Mouse (Mus musculus) common myeloid progenitor, adult 5-6 weeks (primary cell): ENCODE data around the gene Itgb6. TPM values are rescaled to one million over a fixed set of nuclear protein-coding genes. Genes with fewer than 3 reads are reported as not detected.
A peak's percentile ranks its signal among the peaks of the same experiment; 100 is the strongest.

Experiments
- ATAC-seq: replicated peaks from 2 replicates; pipeline ENCODE4 v1.8.0; 2016; ENCODE audit warnings: low read depth, mild to moderate bottlenecking, moderate TSS enrichment, inconsistent platforms; ENCODE audit not compliant: poor library complexity, severe bottlenecking
- total RNA-seq: library from RNA; stranded (forward); fragments of 200-1000, 187-1606 nt; gene quantifications from 2 replicates; pipeline ENCODE4 v1.2.3, GENCODE M21; 2017

Gene Itgb6
- total RNA-seq = 0.15 and 0.32 TPM in 2 replicates

DNA sequence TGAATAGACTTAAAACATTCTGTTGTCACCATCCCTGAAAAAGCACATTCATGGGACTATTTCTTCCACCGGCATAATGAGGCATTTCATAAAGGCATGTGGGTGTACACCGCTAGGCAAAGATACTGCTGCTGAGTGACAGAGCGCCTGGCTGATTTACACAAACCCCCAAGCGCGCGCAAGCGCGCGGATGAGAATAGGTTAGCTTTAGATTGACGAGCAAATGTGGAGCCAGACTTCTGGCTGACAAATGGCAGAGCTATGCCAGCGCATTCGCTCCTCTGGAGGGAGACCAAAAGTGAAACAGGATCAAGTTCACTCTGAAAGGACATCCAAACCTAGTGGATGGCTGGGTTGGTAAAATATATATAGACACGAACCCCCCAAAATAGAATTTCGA is at the start of gene Itgb6:
Gene Itgb6, minus strand, starts transcription at position 130 of the 400 bp plus-strand sequence.
- ATAC-seq = no peak

DNA sequence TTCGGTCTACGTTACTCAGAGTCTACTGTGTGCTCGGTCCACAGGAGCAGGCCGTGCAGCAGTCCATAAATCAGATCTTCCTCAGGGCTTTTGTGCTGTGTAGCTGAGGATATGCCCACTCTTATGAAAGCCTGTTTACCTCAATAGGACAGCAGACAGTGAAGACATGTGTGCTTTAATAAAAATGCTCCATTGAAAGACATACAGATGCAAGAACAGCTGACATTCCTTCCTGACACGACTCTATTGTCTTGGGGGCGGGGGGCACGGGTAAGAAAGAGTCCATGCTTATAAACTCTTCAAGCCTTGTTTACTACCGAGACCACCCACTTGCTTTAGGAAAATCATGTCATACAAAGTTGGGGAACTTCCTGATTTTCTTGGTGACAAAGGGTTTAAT is 44.0 kb upstream of the Itgb6 start:
- ATAC-seq = no peak

DNA sequence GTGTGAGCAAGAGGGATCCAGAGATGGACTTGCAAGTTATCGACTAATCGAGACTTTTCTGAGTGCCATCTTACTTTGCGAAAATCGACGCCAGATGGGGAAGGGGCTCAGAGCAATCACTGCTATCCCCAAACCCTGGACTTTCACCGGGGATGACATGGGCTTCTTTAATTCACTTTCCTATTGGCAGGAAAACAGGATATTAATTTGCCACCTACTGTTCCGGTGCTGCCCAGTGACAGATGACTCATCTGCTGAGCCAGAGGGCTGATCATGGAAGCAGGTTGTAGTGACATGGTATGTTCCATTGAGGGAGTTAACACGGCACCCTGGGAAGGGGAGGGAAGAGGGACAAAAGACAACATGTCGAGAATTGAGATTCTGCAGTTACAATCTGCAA is 33.8 kb upstream of the Itgb6 start:
- ATAC-seq = no peak

DNA sequence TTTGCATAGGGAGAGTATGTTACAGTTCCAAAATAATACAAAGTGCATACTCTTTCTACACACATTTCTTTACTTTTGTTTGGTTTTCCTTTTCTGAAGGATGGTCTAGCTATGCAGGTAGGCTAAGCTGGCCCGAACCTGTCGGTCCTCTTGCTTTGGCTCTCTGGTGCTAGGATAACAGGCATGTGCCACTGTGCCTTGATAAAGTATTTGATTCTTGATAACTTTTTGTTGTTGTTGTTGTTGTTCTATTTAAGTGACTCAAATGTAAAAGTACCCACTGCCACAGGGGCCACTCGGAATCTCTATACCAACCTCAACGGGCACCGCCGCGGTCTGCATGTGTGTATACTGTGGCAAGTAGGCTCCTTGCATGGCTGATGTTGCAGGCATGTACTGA is 32.7 kb upstream of the Itgb6 start:
- no peak for ATAC-seq

GRCm38 (mm10) chr2:60751274-60751673 is 28.8 kb upstream of the Itgb6 start:
- no peak for ATAC-seq

DNA sequence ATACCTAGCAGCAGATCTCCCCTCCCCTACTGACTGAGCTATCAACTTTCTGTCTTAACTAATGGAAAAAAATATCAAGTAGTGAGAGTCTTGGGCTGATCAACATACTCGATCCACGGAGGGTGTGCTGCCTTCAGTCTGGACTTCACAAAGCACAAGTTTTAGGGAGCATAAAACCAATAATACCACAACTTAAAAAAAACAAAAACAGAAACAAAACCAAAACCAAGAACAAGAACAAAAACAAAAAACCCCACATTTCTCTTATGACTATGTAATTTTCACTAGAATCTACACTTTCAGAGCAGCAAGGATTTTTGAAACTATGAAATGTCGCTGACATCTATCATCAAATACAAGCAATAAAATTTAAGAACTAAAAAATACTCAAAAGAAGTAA is 28.1 kb upstream of the Itgb6 start:
- no peak for ATAC-seq

DNA sequence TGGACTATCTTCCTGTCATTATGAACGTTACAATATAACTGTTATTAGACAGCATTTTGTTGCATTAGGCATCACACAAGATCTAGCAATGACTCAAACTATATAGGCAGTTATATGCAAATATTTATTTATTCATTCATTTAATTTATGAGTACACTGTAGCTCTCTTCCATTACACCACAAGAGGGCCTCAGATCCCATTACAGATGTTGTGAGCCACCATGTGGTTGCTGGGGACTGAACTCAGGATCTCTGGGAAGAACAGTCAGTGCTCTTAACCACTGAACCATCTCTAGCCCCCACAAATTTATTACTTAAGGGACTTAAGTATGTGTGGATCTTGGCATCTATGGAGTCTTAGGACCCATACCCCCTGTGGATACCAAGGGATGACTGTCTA is 26.1 kb upstream of the Itgb6 start:
- no peak for ATAC-seq

DNA sequence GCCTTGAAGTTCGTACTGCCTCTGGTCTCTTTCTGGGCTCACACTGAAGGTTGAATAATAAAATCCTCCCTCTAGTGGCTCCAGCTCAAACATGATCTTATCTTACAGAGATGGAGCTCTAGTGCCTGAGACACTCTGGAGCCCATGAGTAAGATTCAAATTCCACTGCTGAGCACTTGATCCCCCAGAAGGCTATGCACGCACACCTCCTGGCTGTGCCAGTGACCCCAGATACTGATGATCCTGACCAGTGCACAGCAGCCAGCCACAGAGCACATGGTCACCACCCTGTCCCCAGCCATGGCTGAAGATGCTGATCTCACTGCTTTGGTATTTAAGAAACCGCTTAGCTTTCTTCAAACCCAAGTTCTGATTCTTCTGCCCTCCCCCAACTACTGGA is 25.1 kb upstream of the Itgb6 start:
- ATAC-seq = no peak

- no peak for ATAC-seq
Measured at GRCm38 (mm10) chr2:60744674-60745073, 22.2 kb upstream of the Itgb6 start.

- ATAC-seq = peak; percentile 89
Measured at GRCm38 (mm10) chr2:60739389-60740137, 17.1 kb upstream of the Itgb6 start.

DNA sequence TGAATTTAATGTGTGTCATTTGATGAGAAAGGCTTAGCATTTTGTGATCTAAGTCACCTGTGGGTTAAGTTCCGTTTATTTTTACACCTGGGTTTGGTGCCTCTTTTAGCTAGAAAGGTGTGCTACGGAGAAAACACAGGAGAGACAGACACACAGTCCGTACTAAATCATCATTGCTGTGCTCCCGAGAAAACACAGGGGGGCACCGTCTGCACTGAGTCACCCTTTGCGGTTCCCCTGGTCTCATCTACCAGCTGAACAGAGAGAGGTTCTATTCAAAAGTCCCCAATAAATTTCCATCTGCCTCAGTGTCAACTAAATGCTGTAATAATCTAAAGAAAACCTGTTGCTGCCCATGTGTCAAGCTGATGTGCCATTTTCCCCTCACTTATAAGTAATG is 8.5 kb upstream of the Itgb6 start:
- no peak for ATAC-seq

DNA sequence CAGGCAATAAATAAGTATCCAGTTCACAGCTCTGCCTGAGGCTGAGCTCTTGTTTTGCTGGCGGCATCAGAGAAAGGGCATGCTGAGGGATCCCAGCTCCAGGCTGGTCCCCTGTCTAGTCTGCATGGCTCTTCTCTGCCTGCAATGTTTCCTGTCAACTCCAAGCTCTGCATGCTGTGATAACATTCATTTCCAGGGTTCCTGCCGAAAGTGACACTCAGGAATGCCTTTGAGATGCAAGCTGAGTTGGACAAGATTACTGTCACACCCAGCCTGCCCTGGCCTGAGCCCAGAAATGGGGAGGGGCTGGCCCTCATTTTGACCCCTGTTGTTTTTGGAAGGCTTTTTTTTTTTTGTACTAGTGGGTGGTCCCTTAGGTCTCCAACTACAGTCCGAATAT is 7.6 kb upstream of the Itgb6 start:
- ATAC-seq = no peak

GRCm38 (mm10) chr2:60728902-60729585 is 6.6 kb upstream of the Itgb6 start:
- ATAC-seq = no peak

- no peak for ATAC-seq
Measured at GRCm38 (mm10) chr2:60724660-60725059, 2.2 kb upstream of the Itgb6 start.

DNA sequence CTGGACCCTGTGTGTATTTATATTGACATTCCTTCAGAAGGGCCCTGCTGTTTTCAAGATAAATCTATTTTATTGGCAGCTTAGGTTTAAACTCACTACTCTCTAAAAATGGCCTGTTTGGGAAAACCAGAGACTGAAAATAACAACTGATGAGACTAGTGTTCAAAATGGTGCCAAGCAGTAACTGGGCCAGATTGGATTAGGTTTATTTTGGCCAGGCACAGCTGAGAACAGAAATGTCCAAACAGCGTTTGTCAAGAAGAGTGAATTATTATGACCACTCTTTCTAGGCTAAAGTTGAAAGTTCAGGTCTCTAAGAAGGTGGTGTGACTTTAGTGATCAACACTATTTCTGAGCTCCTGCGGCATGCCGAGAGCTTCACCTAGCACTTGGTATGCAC is 524 bp upstream of the Itgb6 start:
- ATAC-seq = no peak

DNA sequence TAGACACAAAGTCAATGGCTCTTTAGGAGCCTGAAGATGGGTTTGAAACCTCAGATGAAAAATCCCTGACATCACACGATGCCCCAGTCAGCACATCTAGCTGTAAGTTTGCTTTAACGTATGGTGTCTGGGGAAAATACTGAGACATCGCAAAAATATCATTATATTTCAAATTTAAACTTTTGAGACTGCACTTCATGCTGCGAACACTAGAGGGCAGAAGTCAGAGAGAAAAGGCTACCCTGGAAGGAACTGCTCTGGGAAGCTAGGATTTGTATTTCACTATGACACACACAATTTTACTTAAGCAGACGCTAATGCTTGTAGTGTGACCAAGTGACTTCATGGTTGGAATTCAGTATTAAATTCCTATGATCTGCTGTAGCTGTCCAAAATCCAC is 1.5 kb downstream of the Itgb6 start:
- ATAC-seq = peak; percentile 64

- no peak for ATAC-seq
Measured at GRCm38 (mm10) chr2:60720205-60720604, 2.2 kb downstream of the Itgb6 start.

DNA sequence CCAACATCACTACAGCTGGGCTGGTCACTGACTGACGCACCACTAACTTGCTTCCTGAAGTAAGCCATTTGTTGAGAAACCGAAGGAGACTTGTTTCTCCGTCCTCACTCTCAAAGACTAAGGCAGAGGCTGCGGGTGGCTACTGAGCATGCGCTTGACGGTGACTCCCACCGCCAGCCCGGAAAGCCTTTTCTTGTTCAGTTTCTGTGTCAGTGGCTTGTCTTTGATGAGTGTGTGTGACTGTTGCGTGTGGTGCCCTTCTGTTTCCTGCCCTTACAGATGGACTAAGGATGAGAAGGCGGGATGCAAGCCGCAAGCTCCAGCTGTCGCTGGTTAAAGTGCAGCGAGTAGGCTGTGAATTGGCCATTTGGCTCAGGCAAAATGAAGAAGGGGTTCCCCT is 5.1 kb downstream of the Itgb6 start:
- ATAC-seq = peak; percentile 46

DNA sequence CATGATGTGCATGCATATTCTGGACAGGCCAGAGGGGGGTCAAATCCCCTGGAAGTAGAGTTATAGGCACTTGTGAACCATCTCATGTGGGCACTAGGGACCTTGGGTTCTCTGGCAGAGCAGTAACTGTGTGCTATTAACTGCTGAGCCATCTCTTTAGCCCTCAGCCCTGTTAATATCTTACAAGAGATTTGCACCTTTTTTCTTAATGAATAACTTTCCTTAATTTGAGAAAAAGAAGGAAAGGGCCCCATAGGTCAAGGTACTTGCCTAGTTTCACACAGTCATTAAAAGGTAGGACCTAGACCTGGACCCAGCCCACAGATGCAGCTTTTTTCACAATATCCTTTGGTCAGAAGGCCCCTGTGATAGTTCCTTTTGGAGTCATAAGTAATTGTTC is 5.9 kb downstream of the Itgb6 start:
- no peak for ATAC-seq

DNA sequence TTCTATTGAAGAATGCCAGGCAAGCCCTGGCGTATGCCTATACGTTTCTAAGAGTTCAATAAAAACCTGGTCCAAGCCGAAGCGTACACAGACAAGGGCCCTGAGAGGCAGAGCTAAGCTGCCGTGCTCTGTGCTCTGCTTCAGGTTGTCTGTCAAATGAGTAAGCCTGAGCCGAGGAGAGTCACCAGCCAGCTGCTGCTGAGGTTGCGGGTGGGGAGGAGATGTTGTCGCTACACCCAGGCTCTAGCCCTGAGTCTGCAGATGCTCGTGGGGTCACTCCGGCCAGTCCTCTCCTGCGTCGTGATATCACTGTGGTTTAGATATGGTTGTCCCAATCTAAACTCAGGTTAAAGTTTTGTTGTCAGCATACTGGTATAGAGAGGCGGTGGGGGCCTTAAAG is 6.7 kb downstream of the Itgb6 start:
- no peak for ATAC-seq

DNA sequence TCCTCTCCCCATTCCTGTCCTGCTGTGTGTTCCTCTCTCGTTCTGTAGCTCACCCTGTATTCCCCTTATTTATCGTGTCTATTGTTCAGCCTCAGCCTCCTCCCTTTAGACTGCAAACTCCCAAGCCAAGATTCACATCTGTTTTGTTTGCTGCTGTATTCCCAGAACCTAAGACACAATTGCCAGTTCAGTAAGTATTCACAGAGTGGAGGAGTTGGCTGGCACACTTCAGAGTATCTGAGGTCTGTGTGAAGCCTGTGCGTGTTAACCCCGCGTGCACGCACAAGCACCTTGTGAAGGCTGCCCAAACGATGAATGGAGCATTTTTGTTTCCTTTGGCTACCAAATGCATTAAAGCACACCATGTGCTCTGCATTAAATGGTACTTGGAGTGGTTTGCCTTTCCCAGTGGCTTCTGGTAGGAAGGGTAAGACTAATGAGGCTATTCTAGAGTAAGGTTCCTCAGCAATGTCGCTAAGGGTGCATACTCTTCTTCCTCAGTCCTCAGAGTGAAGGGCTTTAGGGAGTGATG is 7.4 kb downstream of the Itgb6 start:
- ATAC-seq = no peak

DNA sequence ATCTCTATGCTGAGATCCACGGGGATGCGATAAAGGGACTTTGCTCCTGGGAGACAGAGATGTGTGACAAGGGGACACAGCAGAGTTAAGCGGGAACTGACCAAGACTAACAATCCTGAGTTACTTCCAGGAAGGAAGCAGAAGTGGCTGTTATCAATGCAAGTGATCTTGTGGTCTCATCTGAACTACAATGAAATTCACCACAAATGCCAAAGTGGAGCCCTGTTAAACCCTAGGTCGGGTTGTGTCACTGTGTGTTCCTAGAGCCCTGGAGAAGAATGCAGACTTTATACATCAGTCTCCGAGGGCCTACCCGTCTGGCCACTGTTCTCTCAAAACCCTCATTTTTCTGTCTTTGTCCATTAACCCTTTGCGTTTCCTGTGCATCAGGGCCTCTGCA is 8.0 kb downstream of the Itgb6 start:
- peak; percentile 50 for ATAC-seq
